Mouse (Mus musculus) MEL (cell line): ENCODE measurements around the gene Pmf1. TPM values are rescaled to one million over a fixed set of nuclear protein-coding genes. Genes with fewer than 3 reads are reported as not detected.

Experiments used
- DNase-seq: peaks from one replicate; pipeline ENCODE4 v3.0.0; 2011; ENCODE audit warnings: low read depth, low spot score
- H3K27ac ChIP-seq: 2 replicates; pipeline ENCODE4 v1.5.1; 2012; ENCODE audit warnings: low read depth, mild to moderate bottlenecking, control low read depth, low read length, moderate library complexity; ENCODE audit not compliant: control insufficient read depth
- H3K27me3 ChIP-seq, 2 experiments: fragments of 150-350 bp in 1 of 2; sonication (generic) in 1 of 2; 2 replicates each; pipeline ENCODE4 v1.6.1; 2012; ENCODE audit warnings: low read length in 2 of 2, mild to moderate bottlenecking in 2 of 2, improper control_type of control experiment in 1 of 2, moderate library complexity in 1 of 2; ENCODE audit not compliant: insufficient read depth in 2 of 2, control insufficient read depth in 1 of 2
- H3K36me3 ChIP-seq, 2 experiments: 2 replicates each; pipeline ENCODE4 v1.6.1; 2012 to 2014; ENCODE audit warnings: low read length in 2 of 2, improper control_type of control experiment in 1 of 2, inconsistent platforms in 1 of 2, mild to moderate bottlenecking in 1 of 2; ENCODE audit not compliant: insufficient read depth in 2 of 2, control insufficient read depth in 1 of 2
- H3K4me1 ChIP-seq, 2 experiments: fragments of 150-350 bp in 1 of 2; sonication (generic) in 1 of 2; 2 replicates each; pipeline ENCODE4 v1.6.1; 2012; ENCODE audit warnings: low read length in 2 of 2, improper control_type of control experiment in 1 of 2, mild to moderate bottlenecking in 1 of 2; ENCODE audit not compliant: insufficient read depth in 2 of 2, control insufficient read depth in 1 of 2
- H3K4me3 ChIP-seq, 2 experiments: fragments of 150-350 bp in 1 of 2; sonication (generic) in 1 of 2; 2 replicates each; pipeline ENCODE4 v1.5.1; 2012; ENCODE audit warnings: low read depth in 2 of 2, low read length in 2 of 2, mild to moderate bottlenecking in 2 of 2, moderate library complexity in 2 of 2, control low read depth in 1 of 2, improper control_type of control experiment in 1 of 2; ENCODE audit not compliant: control insufficient read depth in 1 of 2, insufficient read depth in 1 of 2
- H3K79me2 ChIP-seq: 2 replicates; pipeline ENCODE4 v1.6.1; 2012; ENCODE audit warnings: mild to moderate bottlenecking, low read length, moderate library complexity; ENCODE audit not compliant: control insufficient read depth, poor library complexity, insufficient read depth
- H3K9ac ChIP-seq: 2 replicates; pipeline ENCODE4 v1.6.1; 2012; ENCODE audit warnings: low read depth, mild to moderate bottlenecking, control low read depth, low read length, moderate library complexity; ENCODE audit not compliant: control insufficient read depth, poor library complexity, severe bottlenecking
- H3K9me3 ChIP-seq: fragments of 150-350 bp; sonication (generic); replicated peaks from 2 replicates; pipeline ENCODE4 v1.6.1; 2012; ENCODE audit warnings: mild to moderate bottlenecking, low read length, improper control_type of control experiment, moderate library complexity; ENCODE audit not compliant: insufficient read depth
- CTCF ChIP-seq, 3 experiments: IDR thresholded peaks in 2 of 3; conservative IDR thresholded peaks in 1 of 3; 2 replicates each; pipeline ENCODE4 v1.5.1; 2011 to 2012; ENCODE audit warnings: low read length in 3 of 3, low read depth in 2 of 3, mild to moderate bottlenecking in 2 of 3, improper control_type of control experiment in 1 of 3, inconsistent platforms in 1 of 3, mixed read lengths in 1 of 3, moderate library complexity in 1 of 3; ENCODE audit not compliant: control insufficient read depth in 1 of 3, insufficient read depth in 1 of 3, poor library complexity in 1 of 3, severe bottlenecking in 1 of 3
- GABPA ChIP-seq: IDR thresholded peaks from 2 replicates; pipeline ENCODE4 v1.6.1; 2012; ENCODE audit warnings: low read depth, mild to moderate bottlenecking, inconsistent platforms, low read length, improper control_type of control experiment, moderate library complexity
- MAFK ChIP-seq: IDR thresholded peaks from 2 replicates; pipeline ENCODE4 v1.6.1; 2011; ENCODE audit warnings: low read depth, mild to moderate bottlenecking, low read length, improper control_type of control experiment, borderline replicate concordance
- MAZ ChIP-seq: IDR thresholded peaks from 2 replicates; pipeline ENCODE4 v1.6.1; 2012; ENCODE audit warnings: low read depth, mild to moderate bottlenecking, inconsistent platforms, low read length, improper control_type of control experiment
- MYB ChIP-seq: IDR thresholded peaks from 2 replicates; pipeline ENCODE4 v1.6.1; 2011; ENCODE audit warnings: mild to moderate bottlenecking, low read depth, low read length, improper control_type of control experiment
- POLR2AphosphoS2 ChIP-seq: IDR thresholded peaks from 2 replicates; pipeline ENCODE4 v1.6.1; 2011; ENCODE audit warnings: low read length, improper control_type of control experiment
- UBTF ChIP-seq: IDR thresholded peaks from 2 replicates; pipeline ENCODE4 v1.6.1; 2012; ENCODE audit warnings: low read depth, mild to moderate bottlenecking, inconsistent platforms, low read length, improper control_type of control experiment, moderate library complexity, borderline replicate concordance; ENCODE audit not compliant: insufficient read depth
- USF2 ChIP-seq, 2 experiments: IDR thresholded peaks; 2 replicates each; pipeline ENCODE4 v1.6.1; 2011 to 2012; ENCODE audit warnings: improper control_type of control experiment in 2 of 2, low read length in 2 of 2, borderline replicate concordance in 1 of 2, inconsistent platforms in 1 of 2, low read depth in 1 of 2, mild to moderate bottlenecking in 1 of 2; ENCODE audit not compliant: insufficient read depth in 1 of 2
- ZNF384 ChIP-seq: IDR thresholded peaks from 2 replicates; pipeline ENCODE4 v1.6.1; 2012; ENCODE audit warnings: low read depth, mild to moderate bottlenecking, inconsistent platforms, low read length, improper control_type of control experiment
- polyA plus RNA-seq, 2 experiments: library from polyadenylated mRNA; stranded (reverse) in 1 of 2; unstranded in 1 of 2; fragments of >175 nt in 1 of 2; fragments of >200 nt in 1 of 2; gene quantifications; 2 replicates each; pipeline versions ENCODE4 v1.2.1 to v1.2.4; 2012; ENCODE audit warnings: low replicate concordance in 2 of 2, low read depth in 1 of 2; ENCODE audit not compliant: insufficient read length in 2 of 2, insufficient read depth in 1 of 2, missing spikeins in 1 of 2
- total RNA-seq: library from RNA; depleted of rRNA; stranded (reverse); fragments of 300-350 nt; gene quantifications from 2 replicates; pipeline ENCODE4 v1.2.3, GENCODE M21; 2012

Gene Pmf1
- total and polyA plus RNA-seq, 3 experiments, result 144 to 357 TPM; not detected in 1

GRCm38 (mm10) chr3:88365705-88366361, 44.3 kb downstream of the Pmf1 start:
- no peaks in the 10 kb centered on the region for H3K9me3 ChIP-seq
- H3K9ac ChIP-seq, result no peak overlapping the region
- no peak overlapping the region for H3K27ac ChIP-seq
- no peaks in the 10 kb centered on the region for H3K4me1 ChIP-seq
- DNase-seq, result no peak
- no peak for TF ChIP-seq CTCF (IDR thresholded peaks at IDR 0.05 in 2 of 3, conservative IDR thresholded peaks at IDR 0.05 in 1 of 3; ENCODE audit: control insufficient read depth in 1 of 3, insufficient read depth in 1 of 3, low read depth in 2 of 3, low read length in 3 of 3, poor library complexity in 1 of 3, severe bottlenecking in 1 of 3)
- no peak for TF ChIP-seq POLR2AphosphoS2
- TF ChIP-seq ZNF384, result no peak
- TF ChIP-seq GABPA, result no peak
- no peak for TF ChIP-seq UBTF
- no peak overlapping the region for H3K4me3 ChIP-seq
- no peaks in the 10 kb centered on the region for H3K79me2 ChIP-seq
- no peaks in the 10 kb centered on the region for H3K27me3 ChIP-seq
- H3K36me3 ChIP-seq, result no peaks in the 10 kb centered on the region

GRCm38 (mm10) chr3:88364337-88364736, 45.8 kb downstream of the Pmf1 start, which contains the start of gene Paqr6:
Gene Paqr6 (plus strand): TSS chr3:88364584.
- no peak within 1 kb of the TSS for H3K4me3 ChIP-seq
- H3K79me2 ChIP-seq, result no peaks in the 10 kb centered on the region
- no peak within 1 kb of the TSS for H3K27ac ChIP-seq
- H3K27me3 ChIP-seq, result no peaks in the 10 kb centered on the region
- no peak within 1 kb of the TSS for H3K9ac ChIP-seq
- TF ChIP-seq UBTF, result no peak
- no peak for TF ChIP-seq MAFK
- TF ChIP-seq, all 39 proteins: peak for 0
- H3K4me1 ChIP-seq, result no peaks in the 10 kb centered on the region
- DNase-seq, result no peak
- no peaks in the 10 kb centered on the region for H3K9me3 ChIP-seq
- H3K36me3 ChIP-seq, result no peaks in the 10 kb centered on the region; a peak in 1 of 4 replicates

GRCm38 (mm10) chr3:88363700-88364099, 46.4 kb downstream of the Pmf1 start:
- Histone ChIP-seq H3K27ac (no peak overlapping the region), H3K9ac (no peak overlapping the region), H3K9me3 (no peaks in the 10 kb centered on the region), H3K27me3 (no peaks in the 10 kb centered on the region), H3K4me1 (no peaks in the 10 kb centered on the region), H3K36me3 (no peaks in the 10 kb centered on the region; a peak in 1 of 4 replicates), H3K4me3 (no peak overlapping the region), H3K79me2 (no peaks in the 10 kb centered on the region)
- TF ChIP-seq MYB (no peak), MAZ (no peak), USF2 (IDR thresholded peaks at IDR 0.05; ENCODE audit: borderline replicate concordance in 1 of 2, insufficient read depth in 1 of 2, low read depth in 1 of 2, low read length in 2 of 2) (no peak)
- DNase-seq, result no peak
